Mouse (Mus musculus) right cerebral cortex, postnatal 10 days (tissue): ENCODE measurements around the gene Fpgs.

Experiments used
- DNase-seq, 2 experiments: peaks; one replicate each; pipeline ENCODE4 v3.0.0; 2021; ENCODE audit warnings: low spot score in 2 of 2

The Fpgs gene

DNA sequence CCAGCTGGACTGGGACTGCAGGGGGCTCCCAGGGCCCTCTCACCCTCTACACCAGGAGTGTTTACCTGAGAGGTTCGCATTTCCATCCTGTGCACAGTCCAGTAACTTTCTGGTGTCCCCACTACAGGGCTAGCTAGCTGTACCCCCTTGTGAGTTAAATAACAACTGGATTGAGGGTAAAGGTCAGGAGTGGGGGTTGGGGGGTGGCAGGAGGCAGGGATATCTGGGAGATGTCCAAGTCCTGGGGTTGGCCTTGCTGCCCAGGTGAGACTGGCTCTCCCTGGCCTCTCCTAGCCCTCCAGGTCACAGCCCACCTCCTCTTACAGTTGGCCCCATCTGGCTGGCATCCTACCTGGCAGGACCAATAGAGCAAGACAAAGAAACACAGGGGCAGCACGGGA lies at the start of gene Fpgs:
Gene Fpgs (minus strand): TSS at position 125 of the 401 bp plus-strand sequence.
- no peak for DNase-seq

DNA sequence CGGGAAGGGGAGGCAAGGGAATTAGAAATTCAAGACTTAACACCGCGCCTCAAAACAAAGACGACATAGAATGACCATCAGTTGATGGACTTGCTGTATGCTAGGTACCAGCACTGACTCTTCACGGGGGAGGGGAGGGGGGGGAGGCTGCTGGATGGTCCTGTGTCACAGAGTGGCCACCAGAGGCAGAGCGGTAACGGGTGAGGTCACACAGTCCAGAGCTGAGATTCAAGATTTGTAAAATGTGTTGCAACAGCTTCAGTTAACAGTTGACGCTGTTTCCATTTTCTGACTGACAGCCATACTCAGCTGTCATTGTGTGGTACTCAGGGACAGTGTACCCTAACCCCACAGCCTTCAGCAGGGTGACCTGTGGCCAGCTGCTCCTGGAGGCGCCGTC lies 48.2 kb upstream of the Fpgs start:
- DNase-seq, result no peak

DNA sequence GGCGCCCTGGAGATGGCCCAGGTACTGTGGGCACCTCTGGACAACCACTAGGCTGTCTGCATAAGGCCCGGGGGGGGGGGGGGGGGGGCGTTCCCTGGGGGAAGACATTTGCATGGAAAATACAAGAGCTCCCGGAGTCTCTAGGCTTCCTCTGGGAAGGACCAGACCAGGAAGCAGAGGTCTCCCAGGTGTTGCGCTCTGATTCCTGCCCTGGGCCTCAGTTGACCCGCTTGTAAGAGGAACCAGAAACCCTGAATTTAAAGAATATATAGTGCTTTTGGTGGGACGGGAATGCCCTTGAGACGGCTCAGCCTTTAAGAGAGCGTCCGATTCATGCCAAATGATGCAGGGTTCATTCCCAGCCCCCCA lies 47.7 kb upstream of the Fpgs start:
- DNase-seq, result no peak

DNA sequence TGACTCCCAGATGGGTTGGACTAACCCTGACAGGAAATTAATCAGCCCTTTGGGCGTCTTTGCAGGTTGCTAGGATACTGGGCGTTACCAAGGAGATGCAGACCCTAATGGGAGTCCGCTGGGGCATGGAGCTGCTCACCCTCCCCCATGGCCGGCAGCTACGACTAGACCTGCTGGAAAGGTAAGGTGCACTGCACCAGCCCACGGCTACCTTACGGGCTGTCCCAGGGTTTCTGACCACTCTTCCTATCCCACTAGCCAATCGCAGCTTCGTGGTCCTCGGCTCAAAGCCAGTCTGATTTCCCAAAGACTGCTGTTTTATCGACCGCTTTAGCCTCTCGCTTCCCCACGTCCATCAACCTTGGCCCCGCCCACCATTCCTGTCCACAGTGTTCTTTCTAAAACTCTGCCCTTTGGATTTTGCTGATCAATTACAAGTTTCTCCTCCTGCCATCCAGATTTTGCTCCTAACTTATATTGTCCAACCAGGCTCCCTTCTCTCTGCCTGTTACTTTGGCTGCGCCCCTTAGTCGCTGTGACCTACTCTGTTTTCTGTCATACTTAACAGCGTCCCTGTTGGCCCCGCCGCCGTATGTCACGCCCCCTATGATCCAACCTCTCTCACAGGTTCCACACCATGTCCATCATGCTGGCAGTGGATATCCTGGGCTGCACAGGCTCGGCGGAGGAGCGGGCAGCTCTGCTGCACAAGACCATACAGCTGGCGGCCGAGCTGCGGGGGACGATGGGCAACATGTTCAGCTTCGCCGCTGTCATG lies 47.1 kb upstream of the Fpgs start:
- no peak for DNase-seq

- DNase-seq, result no peak
Measured at GRCm38 (mm10) chr2:32750199-32750598, 46.3 kb upstream of the Fpgs start.

GRCm38 (mm10) chr2:32749082-32749481 lies 45.1 kb upstream of the Fpgs start:
- no peak for DNase-seq

GRCm38 (mm10) chr2:32744272-32744982 lies 40.5 kb upstream of the Fpgs start:
- no peak for DNase-seq

- DNase-seq, result peak; percentile 92 to 94
Measured at GRCm38 (mm10) chr2:32742173-32742531, 38.2 kb upstream of the Fpgs start.

DNA sequence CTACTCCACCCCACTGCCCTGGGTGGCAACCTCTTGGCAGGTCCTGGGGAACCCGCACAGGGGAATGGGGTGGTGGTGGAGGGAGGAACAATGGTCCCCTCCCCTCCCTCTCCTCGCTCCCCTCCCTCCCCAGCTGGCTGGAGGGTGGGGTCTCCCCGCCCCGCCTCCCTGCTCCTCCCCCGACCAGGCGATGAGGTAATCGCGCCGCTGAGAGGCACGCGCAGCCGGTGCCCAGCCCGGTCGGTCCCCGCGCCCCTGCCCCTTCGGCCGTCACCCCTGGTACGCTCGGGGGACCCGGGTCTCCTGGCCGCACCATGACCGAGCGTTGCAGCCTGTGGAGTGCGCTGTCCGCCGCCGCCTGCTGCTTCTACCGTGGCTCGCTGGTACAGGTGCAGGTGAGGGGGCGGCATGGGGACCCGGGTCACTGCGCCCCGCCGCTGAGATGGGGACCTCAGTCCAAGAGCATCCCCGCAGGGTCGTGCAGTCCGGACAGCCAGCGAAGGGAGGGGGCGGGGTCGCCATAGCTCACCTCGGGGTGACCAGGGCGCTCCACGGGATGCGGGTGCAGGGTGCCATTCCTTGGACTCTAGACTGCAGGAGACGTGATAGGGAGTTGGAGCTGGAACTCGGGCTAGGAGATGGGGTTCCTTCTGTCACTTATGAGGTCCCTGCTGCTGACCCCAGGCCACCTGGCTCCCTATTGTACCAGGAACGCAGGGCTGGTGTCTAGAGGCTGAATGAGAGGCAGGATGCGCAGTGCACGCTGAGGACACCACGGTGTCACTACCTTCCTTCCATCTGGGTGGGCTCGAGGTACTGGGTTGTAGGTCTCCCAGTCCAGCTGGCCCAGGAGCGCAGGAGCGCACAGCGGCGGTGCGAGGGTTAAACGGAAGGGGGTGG lies 37.6 kb upstream of the Fpgs start:
- peak; percentile 78 to 80 for DNase-seq

- no peak for DNase-seq
Measured at GRCm38 (mm10) chr2:32740916-32741272, 36.9 kb upstream of the Fpgs start, which contains the start of gene 6330409D20Rik. TSS of gene 6330409D20Rik (minus strand) at chr2:32741016.

- DNase-seq, result no peak
Measured at GRCm38 (mm10) chr2:32739311-32739710, 35.4 kb upstream of the Fpgs start.

- no peak for DNase-seq
Measured at GRCm38 (mm10) chr2:32737008-32737407, 33.1 kb upstream of the Fpgs start.

DNA sequence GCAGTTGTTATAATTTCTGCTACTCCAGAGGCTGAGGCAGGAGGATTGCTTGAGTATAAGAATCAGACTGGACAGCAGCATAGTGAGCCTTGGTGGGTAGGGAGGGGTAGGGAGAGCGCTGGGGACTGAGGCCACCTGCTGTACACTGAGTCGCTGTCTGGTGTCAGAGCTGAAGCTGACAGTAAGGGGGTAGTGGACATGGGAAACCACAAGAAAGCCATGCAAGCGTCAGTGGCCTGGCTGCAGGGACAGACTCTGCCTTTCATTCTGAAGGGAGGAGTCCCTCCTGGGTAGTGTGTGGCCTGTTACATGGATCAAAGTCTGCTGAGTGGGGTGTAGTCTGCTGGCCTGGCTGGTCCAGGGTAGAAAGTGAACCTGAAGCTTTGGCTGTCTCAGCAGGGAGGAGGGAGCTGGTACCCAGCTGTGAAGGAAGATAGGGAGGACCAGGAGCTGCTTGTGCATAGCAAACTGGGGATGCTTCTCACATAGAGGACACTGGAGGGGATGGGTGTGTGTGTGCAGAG lies 32.4 kb upstream of the Fpgs start:
- DNase-seq, result no peak

GRCm38 (mm10) chr2:32734933-32735332 lies 31.0 kb upstream of the Fpgs start:
- no peak for DNase-seq

DNA sequence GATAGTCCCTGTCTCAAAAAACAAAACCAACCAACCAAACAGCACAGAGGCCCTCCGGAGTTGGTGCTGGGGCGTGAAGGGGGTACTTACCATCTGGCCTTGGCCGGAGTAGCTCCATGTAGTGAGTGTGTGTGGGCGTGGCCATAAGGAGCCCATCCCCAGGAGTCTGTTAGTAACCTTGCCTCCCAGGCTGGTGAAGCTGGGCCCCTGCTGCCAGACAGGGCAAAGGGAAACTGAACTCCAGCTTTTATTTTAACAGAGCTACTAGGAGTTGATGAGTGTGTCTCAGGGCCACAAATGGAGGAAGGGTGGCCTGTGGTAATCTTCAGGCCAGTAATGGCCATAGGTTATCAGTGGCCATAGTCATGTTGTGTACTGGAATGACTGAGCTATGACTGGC lies 30.5 kb upstream of the Fpgs start:
- DNase-seq, result no peak

GRCm38 (mm10) chr2:32732695-32733094 lies 28.8 kb upstream of the Fpgs start:
- DNase-seq, result no peak

DNA sequence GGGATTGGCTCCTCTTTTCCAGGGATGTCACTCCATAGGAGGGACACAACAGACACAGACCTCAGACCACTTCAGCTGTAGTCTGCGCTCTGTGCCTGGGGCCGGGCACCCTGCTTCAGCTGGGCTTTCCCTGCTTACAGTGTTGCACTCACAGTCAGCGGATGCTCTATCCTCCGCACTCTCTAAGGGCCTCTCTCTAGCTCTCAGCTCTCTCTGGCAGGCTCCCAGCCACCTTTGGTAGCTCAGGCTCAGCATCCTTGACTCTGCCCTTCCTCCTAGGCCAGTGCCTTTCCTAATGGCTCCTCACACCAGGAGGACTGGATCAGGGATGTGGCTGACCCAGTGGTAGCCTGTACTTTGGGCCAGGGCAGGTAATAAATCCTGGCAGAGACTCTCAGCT lies 28.0 kb upstream of the Fpgs start:
- DNase-seq, result no peak

GRCm38 (mm10) chr2:32730854-32731253 lies 26.9 kb upstream of the Fpgs start:
- no peak for DNase-seq

- DNase-seq, result no peak
Measured at GRCm38 (mm10) chr2:32729547-32729946, 25.6 kb upstream of the Fpgs start.

DNA sequence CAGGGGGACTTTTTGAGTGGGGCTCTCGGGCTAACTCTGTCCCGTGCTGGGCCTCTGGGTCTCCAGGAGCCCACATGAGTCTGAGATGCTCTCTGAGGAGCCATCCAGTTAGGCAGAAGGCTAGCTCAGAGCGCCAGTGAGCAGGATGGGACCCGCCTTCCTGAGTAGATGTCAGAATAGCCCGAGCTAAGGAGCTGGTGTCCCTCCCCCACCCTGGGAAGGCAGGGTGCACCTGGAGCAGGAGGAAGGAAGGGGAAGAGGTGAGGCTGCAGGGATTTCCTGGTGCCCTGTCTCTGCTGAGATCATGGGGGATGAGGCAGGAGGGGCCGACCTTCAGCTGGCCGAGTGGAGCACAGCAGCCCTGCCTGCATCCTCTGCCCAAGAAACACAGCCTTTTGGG lies 24.5 kb upstream of the Fpgs start:
- DNase-seq, result peak in 1 of 2 experiments; percentile 24

GRCm38 (mm10) chr2:32727435-32727834 lies 23.5 kb upstream of the Fpgs start:
- DNase-seq, result peak; percentile 90 to 94
